Mouse (Mus musculus): ENCODE results near the gene Scn4a.
"Not testable (repeated sequence)": the region's sequence is repeated elsewhere in the genome, so short reads cannot be mapped to it uniquely, and the experiment has no call there.

Scn4a gene

DNA sequence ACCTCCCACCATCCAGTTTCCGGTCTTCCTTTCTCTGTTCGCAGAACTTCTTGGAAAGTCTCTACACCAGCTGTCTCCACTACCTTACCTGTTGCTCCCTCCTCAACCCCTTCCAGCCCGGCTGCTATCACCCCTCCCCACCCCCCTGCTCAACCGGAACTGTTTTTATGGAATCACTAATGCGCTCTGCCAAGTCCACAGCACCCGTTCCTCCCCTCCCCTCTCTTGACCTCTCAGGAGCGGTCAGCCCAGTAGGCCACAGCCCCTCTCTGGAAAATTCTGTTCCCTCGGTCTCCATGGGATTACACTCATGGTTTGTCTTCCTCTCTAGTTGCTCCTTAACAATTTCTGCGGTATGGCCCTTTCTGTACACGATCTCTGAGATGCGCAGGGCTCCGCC, at the start of gene Scn4a:
TSS of gene Scn4a (minus strand) at position 101 of the 400 bp plus-strand sequence.
- DNase-seq, result no peak

DNA sequence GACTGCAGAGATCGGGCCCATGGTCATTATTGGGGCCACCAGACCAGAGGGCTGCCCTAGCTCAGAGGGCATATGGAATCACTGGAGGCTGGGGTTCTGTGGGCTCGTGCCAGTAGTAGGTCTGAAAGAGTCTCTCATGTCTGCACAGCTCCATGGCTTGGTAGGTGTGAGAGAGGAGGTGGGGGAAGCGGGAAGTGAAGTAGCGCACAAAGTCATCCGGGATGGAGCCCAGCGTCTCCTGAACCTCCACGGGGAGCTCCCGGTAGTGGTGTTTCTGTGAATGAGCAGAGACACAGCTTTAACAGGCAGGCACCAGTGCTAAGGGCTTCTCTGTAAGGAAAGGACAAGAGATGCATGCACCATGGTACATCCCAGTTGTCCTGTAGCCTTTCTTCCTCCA, 45.4 kb upstream of the Scn4a start:
- DNase-seq, result no peak

DNA sequence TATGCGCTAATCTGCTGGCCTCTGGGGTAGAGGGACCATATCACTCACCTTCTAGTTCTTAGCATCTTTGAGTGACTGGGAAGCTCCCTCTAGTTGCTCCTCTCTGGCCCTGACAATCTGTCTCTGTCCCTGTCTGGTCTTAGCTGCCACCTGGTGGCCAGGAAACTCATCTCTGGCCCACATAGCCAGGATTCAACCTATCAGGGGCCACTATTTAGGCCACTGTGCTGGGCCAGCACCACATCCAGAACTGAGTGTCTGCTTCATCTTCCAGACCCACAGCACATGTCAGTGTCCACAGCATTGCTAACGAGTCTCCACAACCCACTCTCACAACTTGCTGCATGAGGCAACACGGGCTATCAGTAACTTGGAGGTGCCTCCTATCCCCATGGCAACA, 44.6 kb upstream of the Scn4a start:
- DNase-seq, result peak; percentile 46 to 52

DNA sequence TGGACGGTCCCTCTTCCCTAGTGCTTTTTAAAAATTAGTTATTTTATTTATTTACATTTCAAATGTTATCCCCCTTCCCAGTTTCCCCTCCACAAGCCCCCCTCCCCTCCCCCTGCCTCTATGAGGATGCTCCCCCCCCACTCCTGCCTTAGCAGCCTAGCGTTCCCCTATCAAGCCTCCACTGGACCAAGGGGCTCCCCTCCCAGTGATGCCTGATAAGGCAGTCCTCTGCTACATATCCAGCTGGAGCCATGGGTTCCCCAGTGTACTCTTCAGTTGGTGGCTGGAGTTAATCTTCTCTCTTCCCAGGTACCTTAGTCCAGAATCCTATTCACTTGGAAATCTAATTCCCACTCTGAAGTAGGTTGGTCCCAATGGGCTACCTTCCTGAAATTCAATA, 41.0 kb upstream of the Scn4a start:
- DNase-seq, result not testable (repeated sequence)

DNA sequence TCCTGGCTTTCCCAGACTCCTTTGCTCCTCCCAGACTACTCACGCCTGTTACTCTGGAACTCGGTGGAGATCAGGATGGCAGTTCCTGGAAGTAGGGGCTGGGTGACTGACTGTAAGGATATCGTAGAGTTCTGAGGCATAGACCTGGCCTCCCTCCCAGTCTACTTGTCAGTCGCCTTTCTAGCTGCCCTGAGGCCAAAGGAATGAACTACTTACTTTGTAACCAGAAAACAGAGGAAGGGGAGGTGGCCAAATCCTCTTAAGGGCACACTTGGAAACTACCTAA, 40.2 kb upstream of the Scn4a start:
- DNase-seq, result no peak

DNA sequence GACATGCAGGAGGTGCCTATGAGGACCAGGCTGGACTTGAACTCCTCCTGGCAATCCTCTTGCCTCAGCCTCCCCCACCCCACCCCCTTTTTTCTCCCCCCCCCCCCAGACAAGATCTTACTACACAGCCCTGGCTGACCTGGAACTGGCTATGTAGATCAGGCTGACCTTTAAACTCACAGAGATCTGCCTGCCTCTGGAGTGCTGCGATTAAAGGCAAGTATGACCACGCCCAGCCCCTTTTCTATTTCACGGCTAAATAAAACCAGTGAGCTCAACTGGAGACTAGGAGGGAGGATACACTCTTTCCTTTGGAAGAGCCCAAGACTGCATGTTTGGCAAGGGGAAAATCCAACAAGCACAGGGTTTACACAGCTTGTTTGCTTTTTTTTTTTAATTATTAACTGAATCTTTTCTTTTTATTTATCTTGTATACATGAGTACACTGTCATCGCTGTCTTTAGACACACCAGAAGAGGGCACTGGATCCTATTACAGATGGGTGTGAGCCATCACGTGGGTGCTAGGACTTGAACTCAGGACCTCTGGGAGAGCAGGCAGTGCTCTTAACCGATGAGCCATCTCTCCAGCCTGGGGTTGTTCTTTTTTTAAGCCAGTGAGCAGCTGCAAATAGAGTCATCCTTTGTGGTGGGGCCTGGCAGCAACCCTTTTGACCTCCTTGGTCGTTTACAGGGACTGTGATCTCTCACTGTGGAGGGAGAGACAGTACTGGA, 39.7 kb upstream of the Scn4a start:
- no peak for DNase-seq

DNA sequence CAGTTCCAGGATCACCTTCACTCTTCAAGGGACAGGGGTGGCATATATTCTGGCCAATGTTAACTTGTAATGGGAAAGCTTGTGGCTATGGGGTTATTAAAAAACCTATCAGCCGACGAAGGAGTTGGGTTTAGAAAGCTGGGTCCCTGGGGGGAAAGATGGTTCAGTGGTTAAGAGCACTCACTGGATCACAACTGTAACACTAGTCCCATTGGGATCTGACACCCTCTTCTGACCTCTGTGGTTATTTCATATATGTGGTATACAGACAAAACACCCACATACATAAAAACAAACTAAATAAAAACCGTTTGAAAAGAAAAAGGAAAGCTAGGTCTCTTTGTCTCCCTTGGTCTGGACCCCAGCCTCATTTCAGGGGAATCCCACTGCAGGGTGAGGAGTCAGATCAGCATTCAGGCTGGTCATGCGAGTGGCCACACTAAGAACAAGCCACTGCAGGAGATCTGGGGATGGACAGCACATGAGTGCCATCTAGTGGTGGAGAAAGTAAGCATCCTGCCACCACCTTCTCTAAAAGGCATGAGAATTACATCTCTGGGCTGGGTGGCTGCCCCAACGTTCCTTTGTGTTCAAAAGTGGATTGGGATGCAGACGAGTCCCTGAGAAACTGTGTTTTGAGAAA, 38.6 kb upstream of the Scn4a start:
- peak; percentile 83 to 89 for DNase-seq

DNA sequence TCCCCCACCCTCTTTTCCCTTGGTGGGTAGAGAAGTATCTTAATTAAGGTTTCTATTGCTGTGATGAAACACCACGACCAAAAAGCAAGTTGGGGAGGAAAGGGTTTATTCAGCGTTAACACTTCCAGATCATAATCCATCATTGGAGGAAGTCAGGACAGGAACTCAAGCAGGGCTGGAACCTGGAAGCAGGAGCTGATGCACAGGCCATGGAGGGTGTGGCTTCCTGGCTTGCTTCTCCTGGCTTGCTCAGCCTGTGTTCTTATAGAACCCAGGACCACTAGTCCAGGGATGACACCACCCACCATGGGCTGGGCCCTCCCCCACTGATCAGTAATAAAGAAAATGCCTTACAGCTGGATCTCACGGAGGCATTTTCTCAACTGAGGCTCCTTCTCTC, 37.7 kb upstream of the Scn4a start:
- no peak for DNase-seq

DNA sequence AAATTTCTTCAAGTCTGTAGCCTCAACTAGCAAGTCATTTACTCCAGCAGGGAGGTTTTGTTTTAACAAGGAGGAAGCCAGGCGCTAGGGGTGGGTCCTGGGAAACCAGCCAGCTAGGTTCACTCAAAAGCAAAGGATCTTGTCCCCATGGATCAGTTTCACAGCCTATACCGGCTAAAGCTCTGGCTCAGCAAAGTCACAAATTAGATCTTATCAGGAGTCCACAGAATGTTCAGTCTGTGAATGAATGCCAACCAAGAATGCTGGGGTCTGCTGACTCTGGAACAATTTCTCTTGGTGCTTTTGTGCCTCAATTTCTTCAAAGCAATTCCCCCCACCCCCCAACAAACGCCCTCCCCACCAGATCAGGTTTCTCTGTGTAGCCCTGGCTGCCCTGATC, 36.5 kb upstream of the Scn4a start:
- DNase-seq, result no peak

DNA sequence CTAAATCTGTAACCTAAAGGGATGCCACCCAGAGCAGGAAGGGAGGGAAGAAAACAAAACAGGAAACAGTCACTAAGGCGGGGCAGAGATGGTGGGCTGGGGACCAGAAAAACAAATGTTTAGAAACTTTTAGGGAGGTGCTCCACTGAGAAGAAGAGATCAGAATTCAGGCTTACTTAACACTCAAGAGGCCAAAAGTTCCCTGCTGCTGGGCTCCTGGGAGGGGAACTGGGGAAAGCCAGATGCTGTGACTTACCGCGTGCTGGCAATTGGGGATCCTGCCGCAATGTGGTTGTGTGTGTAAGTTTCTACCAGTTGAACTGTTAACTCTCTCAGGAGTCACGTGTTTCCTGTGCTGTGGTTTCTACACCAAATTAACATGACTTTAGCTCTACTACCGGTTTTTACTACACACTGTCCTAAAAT, 34.7 kb upstream of the Scn4a start, which contains the start of gene Icam2:
TSS of gene Icam2 (minus strand) at position 285 of the 426 bp plus-strand sequence.
- no peak for DNase-seq

DNA sequence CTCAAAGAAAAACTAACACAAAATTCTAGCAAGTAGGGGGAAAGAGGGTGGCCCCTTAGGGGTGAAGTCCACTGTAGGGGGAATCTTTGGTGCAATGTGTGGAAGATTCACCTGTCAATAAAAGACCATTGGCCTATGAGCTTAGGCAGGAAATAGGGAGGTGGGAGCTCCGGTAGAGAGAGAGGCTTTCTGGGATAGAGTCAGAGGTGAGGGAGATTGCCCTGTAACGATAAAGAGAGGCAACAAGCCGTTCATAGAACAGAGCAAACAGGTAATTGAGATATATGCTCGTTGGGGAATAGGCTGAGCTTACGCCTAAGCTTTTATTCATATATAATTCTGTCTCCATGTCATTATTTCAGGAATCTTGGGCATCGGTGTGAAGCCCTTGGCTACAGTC, 33.9 kb upstream of the Scn4a start:
- no peak for DNase-seq

DNA sequence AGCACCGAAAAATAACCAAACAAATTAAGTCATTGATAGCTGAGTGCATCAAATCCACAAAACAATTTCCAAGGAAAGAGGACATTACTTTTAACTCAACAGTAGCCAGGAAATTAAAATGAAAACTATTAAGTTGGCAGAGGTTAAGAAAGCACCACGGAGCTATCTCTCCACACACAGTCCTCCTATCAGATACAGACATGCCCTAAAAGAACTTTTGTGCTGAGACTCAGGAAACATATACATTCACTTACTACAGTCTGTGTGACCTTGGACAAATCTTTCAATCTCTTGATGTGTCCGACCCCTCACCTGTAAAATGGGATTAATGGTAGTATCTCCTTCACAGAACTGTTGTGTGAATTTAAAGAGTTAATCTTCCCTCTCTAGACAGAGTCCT, 33.3 kb upstream of the Scn4a start:
- no peak for DNase-seq

DNA sequence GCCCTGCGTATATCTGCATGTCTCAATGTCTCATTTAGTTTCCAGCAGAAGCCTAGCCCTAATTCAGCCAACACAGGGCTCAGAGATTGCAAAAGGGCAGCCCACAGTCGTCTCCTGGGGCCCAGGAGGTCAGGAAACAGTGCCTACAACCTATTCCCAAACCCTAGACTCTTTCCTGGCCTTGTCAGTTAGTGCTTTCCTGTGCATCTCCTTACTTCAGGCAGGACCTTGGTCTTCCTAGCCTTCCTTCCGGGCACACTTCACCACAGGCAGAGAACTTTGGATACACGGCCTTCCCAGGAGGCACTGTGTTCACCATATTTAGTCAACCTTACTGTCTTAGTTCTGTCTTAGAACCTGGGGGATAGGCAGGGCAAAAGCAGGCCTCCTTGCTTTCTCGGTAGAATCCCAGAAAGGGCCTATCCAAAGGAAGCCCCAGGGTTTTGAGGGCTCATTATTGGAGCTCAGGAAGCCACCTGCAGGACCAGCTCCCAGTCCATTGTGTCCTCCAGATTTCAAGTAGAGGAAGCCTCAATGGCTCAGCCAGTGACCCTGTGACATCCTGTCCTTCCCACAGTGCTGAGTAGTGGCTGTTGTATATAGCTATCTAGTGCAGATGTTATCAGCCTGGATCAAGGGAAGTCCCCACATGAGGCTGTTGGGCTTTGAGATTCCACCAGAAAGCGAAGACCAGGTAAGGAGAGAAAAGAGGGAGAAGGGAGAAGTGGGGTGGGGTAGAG, 30.1 kb upstream of the Scn4a start:
- no peak for DNase-seq

DNA sequence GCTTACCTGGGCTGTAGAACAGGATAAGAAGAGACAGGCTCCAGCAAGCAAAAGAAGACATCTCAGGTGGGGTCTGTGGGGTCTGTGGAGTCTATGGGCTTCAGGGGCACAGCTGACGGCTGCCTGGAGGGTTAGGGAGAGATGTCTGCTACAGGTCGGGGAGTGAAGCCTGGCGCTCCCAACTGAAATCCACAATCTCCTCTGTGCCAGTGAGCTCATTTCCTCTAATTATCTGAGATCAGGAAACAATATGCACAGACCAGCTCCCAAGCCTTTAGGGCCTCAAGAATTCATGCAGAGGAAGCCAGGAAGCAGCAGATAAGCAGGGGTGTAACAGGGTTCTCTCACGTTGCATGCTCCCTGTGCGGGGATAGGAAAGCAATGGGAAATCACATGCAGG, 29.3 kb upstream of the Scn4a start:
- DNase-seq, result no peak

DNA sequence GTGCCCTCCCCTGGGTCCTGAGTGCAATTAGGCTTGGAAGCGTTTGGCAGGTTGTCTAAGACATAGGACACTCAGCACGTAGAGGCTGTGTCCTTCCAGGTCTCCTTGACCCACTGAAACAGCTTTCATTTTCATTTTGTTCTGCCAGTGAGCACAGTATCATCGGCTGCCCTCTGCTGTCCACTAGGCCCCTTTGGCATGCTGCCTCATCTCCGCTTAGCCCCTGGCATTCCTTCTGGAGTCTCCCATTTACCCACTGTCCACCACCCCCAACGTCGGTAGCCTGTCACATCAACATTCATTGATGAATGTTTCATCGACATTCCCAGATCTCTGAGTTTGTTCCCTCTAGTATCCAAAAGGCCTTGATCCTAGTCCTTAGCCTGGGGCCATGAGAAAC, 28.8 kb upstream of the Scn4a start:
- DNase-seq, result peak; percentile 47 to 52

DNA sequence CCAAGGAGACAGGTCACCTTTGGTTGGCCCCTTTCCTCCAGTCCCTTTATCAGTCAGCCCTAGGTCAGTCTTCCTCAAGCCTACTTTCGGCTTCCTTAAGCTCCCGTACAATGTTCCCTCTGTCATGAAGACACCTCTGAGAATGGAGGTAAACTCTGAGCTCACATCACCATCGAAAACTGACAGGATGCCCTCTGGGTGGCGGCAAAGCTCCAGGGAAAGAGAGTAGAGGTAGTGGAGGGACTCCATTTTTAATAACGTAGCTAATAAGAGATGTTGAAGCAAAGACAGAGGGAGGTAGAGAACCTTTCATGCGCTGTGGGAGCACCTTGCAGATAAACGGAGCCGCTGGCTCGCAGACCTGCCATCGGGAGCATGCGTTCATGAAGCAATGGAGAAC, 27.9 kb upstream of the Scn4a start:
- DNase-seq, result no peak

DNA sequence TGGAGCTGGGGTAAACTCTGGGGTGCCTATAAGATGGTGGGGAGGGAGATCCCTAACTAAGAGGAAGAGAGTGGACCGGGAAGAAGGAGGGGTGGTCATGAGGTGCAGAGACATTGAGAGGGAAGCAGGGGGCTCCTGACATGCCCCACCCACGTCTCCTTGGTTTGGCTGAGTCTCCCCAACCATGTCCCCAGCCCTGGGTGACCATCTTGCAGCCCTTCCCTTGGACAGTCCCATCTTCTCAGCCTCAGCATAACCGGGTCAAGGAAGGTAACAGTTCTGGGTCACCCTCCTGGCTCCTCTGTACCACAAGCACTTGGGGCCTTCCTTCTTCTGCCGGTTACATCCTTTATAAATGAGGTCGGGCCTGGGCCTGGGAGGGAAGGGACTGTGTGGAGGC, 21.9 kb upstream of the Scn4a start:
- DNase-seq, result no peak

DNA sequence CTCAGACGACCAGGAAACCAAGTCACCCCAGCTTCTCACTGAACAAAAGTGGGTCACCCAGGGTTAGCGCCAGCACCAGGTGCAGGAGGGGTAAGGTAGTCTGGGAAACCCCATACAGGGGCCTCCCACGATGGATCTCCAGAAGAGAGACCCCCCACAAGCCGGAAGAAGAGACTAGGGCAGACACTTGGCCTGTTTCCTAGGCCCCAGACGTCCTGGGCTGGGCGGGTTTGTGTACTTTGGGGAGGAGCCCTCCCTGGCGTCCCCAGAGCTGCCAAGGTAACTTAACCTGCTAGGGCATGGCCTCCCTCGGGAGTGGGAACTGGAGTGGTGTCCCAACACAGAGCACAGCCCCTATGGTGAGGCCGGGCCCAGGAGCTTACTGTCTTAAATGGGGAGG, 21.5 kb upstream of the Scn4a start:
- DNase-seq, result no peak

DNA sequence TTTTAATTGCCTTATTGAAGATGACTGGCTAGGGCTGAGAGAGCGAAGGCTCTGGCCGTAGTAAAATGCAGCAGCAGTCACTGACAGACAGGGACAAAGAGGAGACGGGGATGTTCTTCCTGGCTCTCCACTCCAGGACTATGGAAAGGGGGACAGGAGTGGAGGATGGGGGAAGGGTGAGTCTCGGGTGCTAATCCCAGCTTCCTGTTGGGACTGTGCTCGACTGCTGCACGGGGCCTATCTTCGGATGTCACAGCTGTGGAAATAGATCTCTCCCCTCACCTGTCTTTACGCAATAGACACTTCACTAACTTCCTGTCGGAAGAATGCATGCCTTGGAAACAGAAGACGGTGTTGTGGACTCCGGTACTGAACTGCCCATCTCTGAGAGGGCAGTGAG, 20.9 kb upstream of the Scn4a start:
- no peak for DNase-seq

DNA sequence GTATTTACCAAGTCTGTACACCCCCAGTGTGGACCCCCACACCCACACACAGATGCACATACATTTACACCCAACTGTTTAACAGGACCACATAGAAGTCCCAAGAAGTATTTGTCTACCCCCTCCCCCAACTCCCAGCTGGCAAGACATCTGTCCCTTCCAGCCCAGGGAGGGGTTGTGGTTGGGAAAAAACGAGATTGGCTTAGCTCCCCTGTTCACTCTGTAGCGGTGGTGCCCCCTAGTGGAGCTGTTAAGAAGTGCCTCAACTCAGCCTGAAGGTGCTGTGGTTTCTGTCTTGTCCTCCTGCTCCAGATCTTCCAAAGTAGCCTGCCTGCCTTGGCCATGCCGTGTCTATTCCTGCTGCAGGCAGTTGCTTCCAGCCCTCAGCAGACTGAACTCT, 13.2 kb upstream of the Scn4a start:
- peak; percentile 92 to 95 for DNase-seq

DNA sequence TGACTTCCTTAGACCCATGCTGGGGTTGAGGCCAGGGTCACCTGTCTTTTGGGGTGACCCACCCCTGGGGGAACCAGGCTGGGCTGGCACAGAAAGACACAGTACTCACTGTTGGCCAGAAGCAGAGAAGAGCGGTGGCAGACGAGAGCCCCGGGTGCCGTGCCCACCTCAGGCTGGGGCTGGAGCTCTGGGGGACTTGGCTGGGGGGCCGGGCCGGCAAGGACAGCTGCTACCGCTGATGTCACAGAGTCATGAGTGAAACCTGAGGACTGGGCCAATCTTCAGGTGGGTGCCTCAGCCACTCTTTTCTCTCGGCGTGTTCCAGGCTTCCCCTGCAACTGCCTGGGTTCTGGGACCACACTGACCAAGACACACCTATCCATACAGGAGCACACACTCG, 12.3 kb upstream of the Scn4a start, which contains the start of gene Prr29:
TSS of gene Prr29 (plus strand) at position 107 of the 400 bp plus-strand sequence.
- DNase-seq, result peak; percentile 19 to 30

DNA sequence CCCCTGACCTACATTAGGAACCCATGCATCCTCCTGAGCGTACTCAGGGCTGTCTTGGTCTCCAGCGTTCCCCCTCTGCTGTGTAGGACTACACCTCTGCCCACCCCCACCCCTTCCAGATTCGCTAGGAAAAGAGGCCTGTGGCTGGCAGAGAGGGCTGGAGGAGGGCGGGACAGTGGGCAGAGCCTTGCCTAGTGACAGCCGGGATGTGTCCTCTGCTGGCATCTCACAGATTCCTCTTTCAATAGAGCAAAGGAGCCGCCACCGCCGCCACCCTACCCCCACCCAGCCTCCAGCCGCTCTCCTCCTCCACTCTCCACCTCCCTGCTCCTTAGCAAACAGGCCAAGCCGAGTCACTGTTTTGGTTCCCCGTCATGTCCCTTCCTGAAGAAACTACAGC, 11.6 kb upstream of the Scn4a start:
- DNase-seq, result peak; percentile 53 to 54

DNA sequence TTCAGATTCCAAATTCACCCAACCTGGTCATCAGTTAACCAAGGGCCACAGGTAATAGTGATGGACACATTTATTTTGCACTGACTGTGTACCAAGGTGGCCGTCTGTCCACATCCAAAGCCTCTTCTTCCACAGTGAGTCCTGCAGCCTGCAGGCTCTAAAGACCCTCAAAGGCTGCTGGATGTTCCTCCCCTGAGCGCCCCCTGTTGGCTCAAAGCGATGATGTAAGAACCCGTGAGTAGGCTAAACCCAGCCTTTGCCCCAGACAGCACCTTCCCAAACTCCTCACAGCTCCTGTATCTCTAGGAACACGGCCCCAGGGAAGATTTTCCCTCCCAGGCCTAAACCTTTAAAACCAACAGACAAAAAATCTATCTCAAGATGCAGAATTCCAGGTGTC, 6.3 kb upstream of the Scn4a start:
- peak; percentile 31 to 38 for DNase-seq

Data from cerebellum, postnatal 10 days (tissue).